Mouse (Mus musculus) midbrain, embryonic 13.5 days (tissue): Measurements from ENCODE around the gene Il4ra. TPM values are rescaled to one million over a fixed set of nuclear protein-coding genes. Genes with fewer than 3 reads are reported as not detected.

Source experiments
- ATAC-seq: fragments of 200-750 bp; cut with Nextera tagmentation; 2 replicates; pipeline ENCODE4 v1.8.0; 2017; ENCODE audit warnings: mild to moderate bottlenecking, moderate TSS enrichment, moderate library complexity
- H3K27ac ChIP-seq: fragments of 300-500 bp; sonication (generic); 2 replicates; pipeline ENCODE4 v1.5.1; 2015; ENCODE audit warnings: inconsistent platforms, mild to moderate bottlenecking, moderate library complexity
- H3K27me3 ChIP-seq: fragments of 300-500 bp; sonication (generic); 2 replicates; pipeline ENCODE4 v1.6.1; 2015; ENCODE audit warnings: mild to moderate bottlenecking, inconsistent platforms
- H3K36me3 ChIP-seq: fragments of 300-500 bp; sonication (generic); 2 replicates; pipeline ENCODE4 v1.6.1; 2015; ENCODE audit warnings: mild to moderate bottlenecking, inconsistent platforms
- H3K4me1 ChIP-seq: fragments of 300-500 bp; sonication (generic); replicated peaks from 2 replicates; pipeline ENCODE4 v1.6.1; 2015; ENCODE audit warnings: inconsistent platforms
- H3K4me2 ChIP-seq: fragments of 300-500 bp; sonication (generic); replicated peaks from 2 replicates; pipeline ENCODE4 v1.6.1; 2015; ENCODE audit warnings: moderate library complexity, mild to moderate bottlenecking, inconsistent platforms
- H3K4me3 ChIP-seq: fragments of 300-500 bp; sonication (generic); replicated peaks from 2 replicates; pipeline ENCODE4 v1.5.1; 2015; ENCODE audit warnings: mild to moderate bottlenecking, inconsistent platforms
- H3K9ac ChIP-seq: fragments of 300-500 bp; sonication (generic); replicated peaks from 2 replicates; pipeline ENCODE4 v1.6.1; 2015; ENCODE audit warnings: mild to moderate bottlenecking, inconsistent platforms
- H3K9me3 ChIP-seq: fragments of 300-500 bp; sonication (generic); 2 replicates; pipeline ENCODE4 v1.6.1; 2016; ENCODE audit warnings: mild to moderate bottlenecking, inconsistent platforms
- WGBS: fragments of 180-500 bp; shearing (Covaris S2); methylation state at CpG from one replicate; pipeline ENCODE4 v1.1.7; 2015; 5-methylcytosine and 5-hydroxymethylcytosine counted together
- polyA plus RNA-seq: library from polyadenylated mRNA; unstranded; fragments of >200 nt; fragmentation: Nextera tagmentation; extraction: Ambion mirVana; gene quantifications from 2 replicates; pipeline ENCODE4 v1.2.1, GENCODE M21; 2015

The Il4ra gene
- polyA plus RNA-seq, 1 experiment from 2014 or later, result 3.0 TPM

DNA sequence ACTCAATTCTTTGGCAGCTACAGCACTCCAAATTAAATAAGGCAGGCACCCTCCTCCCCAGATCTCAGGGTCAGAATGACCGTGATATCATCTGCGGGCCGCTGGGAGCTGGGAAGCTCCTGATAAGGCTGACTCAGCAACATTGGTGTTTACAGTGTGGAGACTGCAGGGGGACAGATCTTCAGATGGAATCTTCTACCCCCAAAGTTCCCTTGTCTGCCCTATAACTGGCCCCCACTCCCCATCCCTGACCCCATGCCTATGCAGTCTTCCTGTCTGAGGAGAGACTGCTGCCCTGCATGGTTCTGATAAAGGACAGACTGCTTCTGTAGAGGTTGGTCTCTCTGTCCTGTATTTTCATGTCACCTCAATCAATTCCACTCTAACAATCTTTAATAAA, 28.9 kb upstream of the Il4ra start:
- no peak overlapping the region for H3K27ac ChIP-seq
- H3K27me3 ChIP-seq, result no peaks in the 10 kb centered on the region
- no peak overlapping the region for H3K4me3 ChIP-seq
- H3K9me3 ChIP-seq, result no peaks in the 10 kb centered on the region
- ATAC-seq, result no peak
- H3K9ac ChIP-seq, result no peak overlapping the region
- H3K4me1 ChIP-seq, result no peaks in the 10 kb centered on the region
- WGBS, result 82% methylated on average over 3 of the region's 3 CpGs
- H3K36me3 ChIP-seq, result no peaks in the 10 kb centered on the region
- H3K4me2 ChIP-seq, result no peak overlapping the region

DNA sequence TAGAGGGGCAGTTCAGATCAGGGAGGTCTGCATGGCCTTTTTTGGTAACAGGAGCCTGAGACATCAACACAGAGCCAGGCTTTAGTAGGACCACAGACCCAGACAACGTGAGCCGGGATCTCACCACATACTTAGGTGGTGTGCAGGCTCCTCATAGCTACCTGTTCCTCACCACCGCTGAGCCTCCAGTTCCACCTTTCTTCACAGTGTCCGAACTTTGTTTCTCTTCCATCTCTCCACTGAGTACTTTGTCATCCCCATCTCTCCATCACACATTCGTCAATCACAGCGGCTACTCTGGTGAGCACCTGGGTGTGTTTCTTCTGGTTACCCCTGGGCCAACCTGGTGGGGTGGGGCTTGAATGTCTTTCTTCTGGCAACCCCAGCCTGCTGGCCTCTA, 24.7 kb upstream of the Il4ra start:
- no peaks in the 10 kb centered on the region for H3K36me3 ChIP-seq
- no peak overlapping the region for H3K9ac ChIP-seq
- H3K4me3 ChIP-seq, result no peak overlapping the region
- no peak overlapping the region for H3K4me2 ChIP-seq
- H3K9me3 ChIP-seq, result no peaks in the 10 kb centered on the region
- no peak overlapping the region for H3K27ac ChIP-seq
- no peak for ATAC-seq
- H3K27me3 ChIP-seq, result no peaks in the 10 kb centered on the region
- no peaks in the 10 kb centered on the region for H3K4me1 ChIP-seq
- WGBS, result 94% methylated on average over 6 of the region's 6 CpGs

DNA sequence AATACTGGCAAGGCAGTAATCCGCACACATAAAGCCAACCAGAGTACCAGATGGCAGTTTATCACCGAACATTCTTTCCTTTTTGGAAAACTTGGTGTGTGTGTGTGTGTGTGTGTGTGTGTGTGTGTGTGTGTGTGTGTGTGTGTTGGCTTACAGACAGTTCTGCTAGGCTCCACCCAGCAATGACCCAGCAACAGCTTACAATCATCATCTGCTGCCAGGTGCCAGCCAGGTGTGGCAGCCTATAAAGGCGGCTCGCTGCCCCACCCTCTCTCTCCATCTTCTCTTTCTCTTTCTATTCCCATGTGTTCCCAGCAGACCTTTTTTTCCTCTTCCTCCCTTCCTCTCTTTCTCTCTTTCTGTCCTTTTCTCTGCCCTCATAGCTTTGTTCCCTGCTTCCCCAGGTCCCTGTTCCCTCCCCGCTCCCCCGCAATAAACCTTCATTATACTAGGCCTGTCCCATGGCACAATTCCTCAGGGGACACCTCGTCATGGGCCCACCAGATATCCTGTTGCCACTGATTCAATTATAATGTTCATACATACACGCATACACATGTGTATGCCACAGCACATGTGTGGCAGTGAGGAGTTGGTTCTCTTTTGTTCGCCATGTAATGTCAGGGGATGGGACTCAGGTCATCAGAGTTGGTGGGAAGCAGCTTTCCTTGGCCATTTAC, 23.9 kb upstream of the Il4ra start:
- no peak overlapping the region for H3K4me3 ChIP-seq
- no peak overlapping the region for H3K27ac ChIP-seq
- H3K27me3 ChIP-seq, result no peaks in the 10 kb centered on the region
- no peaks in the 10 kb centered on the region for H3K4me1 ChIP-seq
- no peak overlapping the region for H3K9ac ChIP-seq
- no peaks in the 10 kb centered on the region for H3K36me3 ChIP-seq
- ATAC-seq, result no peak
- H3K9me3 ChIP-seq, result no peaks in the 10 kb centered on the region
- no peak overlapping the region for H3K4me2 ChIP-seq
- 90% methylated on average over 9 of the region's 9 CpGs for WGBS

DNA sequence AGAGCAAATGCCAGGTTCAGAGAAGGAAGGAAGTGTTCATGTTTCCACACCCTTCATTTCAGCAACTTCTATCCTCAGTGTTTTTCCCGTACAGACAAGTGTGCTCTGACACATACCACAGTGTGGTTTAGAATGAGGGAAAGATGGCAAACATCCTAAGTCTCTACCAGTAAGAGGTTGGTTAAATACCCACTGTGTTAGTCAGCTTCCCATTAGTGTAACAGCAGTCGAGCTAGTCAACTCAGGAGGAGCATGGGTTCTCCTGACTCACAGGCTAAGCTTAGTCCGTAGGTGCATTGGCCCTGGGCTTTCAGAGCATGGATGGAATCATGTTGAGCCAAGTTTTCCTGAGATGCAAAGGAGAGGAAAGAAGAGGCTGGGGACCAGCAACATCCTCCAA, 12.6 kb upstream of the Il4ra start:
- H3K27me3 ChIP-seq, result peaks cover 4% of the 10 kb centered on the region; the same call in 1 of the 2 replicates
- no peak overlapping the region for H3K4me3 ChIP-seq
- H3K9ac ChIP-seq, result no peak overlapping the region
- H3K36me3 ChIP-seq, result no peaks in the 10 kb centered on the region
- peaks cover 4% of the 10 kb centered on the region for H3K4me1 ChIP-seq
- no peak for ATAC-seq
- no peaks in the 10 kb centered on the region for H3K9me3 ChIP-seq
- no peak overlapping the region for H3K4me2 ChIP-seq
- no peak overlapping the region for H3K27ac ChIP-seq
- WGBS, result 91% methylated on average over 3 of the region's 3 CpGs

DNA sequence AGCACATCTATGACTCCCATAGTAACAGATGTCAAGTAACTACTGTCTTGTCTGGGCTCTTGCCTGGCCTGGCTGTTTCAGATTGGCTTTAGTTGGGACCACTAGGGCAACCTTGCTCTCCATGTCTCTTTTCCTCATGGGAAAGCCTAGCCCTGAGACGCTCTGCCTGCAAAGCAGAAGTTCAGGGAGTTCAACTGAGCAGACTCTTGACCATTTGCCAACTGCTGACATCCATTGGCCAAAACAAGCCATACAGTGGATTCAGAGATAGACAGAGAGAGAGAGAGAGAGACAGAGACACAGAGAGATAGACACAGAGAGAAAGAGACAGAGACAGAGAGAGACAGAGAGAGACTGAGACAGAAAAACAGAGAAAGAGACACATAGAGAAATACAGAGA, 10.9 kb upstream of the Il4ra start:
- Histone ChIP-seq H3K9ac (no peak overlapping the region), H3K27ac (no peak overlapping the region), H3K36me3 (no peaks in the 10 kb centered on the region), H3K9me3 (no peaks in the 10 kb centered on the region), H3K4me2 (no peak overlapping the region), H3K4me1 (peaks cover 4% of the 10 kb centered on the region), H3K27me3 (peaks cover 4% of the 10 kb centered on the region; the same call in 1 of the 2 replicates), H3K4me3 (no peak overlapping the region)
- 95% methylated on average over 1 of the region's 1 CpGs for WGBS
- no peak for ATAC-seq

DNA sequence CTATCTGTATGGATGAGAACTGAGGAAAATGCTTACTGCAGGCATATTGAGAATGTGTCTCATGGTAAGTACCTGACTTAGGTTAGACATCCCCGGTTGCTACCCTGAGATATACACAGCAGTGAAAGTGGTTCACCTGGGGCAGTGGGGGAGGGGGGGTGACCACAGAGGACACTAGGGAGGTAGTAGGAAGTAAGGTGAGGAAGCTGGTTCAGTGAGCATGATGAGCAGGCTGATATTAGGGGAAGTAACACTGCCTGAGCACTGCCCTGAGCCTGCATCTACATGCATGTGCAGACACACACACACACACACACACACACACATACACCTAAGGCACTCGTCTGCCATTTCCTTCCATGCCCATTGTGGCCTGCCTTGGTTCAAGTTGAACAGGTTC, 10.1 kb upstream of the Il4ra start:
- peaks cover 4% of the 10 kb centered on the region for H3K4me1 ChIP-seq
- no peak overlapping the region for H3K9ac ChIP-seq
- no peak overlapping the region for H3K4me3 ChIP-seq
- H3K4me2 ChIP-seq, result no peak overlapping the region
- no peaks in the 10 kb centered on the region for H3K36me3 ChIP-seq
- 79% methylated on average over 2 of the region's 2 CpGs for WGBS
- H3K27me3 ChIP-seq, result peaks cover 4% of the 10 kb centered on the region; the same call in 1 of the 2 replicates
- no peak overlapping the region for H3K27ac ChIP-seq
- no peaks in the 10 kb centered on the region for H3K9me3 ChIP-seq
- ATAC-seq, result peak; percentile 40; the same call in 1 of the 2 replicates

DNA sequence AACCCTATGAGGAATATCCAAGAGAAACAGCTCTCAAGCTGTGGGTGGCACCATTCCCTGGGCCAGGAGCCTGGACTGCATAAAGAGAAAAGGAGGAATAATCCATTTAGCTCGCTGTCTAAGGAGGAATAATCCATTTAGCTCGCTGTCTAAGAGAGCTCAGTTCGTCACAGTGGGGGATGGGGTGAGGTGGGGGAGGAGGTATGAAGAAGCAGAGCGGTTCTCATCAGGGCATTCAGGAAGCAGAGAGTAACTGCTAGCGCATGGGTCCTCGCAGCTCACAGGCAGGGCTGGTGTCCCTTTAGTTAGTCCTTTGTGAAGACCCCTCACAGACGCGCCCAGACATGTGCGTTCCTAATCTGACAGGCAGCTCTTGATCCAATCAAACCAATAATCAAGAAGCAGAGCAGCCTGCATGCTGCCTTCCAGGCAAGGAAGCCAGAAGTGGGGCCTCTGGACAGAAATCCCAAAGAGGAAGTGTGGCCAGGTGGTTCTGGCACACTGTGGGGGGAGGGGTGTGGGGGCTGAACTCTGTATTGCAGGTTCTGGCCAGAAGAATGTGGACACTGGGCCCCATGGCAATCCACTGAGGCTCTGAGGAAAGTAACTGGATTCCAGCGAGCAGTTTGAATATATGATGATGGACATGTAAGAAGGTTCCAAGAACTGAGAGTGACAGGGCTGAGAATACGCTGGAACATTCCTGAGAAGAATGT, 9.4 kb upstream of the Il4ra start:
- no peak overlapping the region for H3K4me2 ChIP-seq
- H3K9ac ChIP-seq, result no peak overlapping the region
- H3K36me3 ChIP-seq, result no peaks in the 10 kb centered on the region
- 42% methylated on average over 11 of the region's 11 CpGs for WGBS
- peak; percentile 80 for ATAC-seq
- peaks cover 4% of the 10 kb centered on the region; the same call in 1 of the 2 replicates for H3K27me3 ChIP-seq
- no peak overlapping the region for H3K4me3 ChIP-seq
- no peak overlapping the region for H3K27ac ChIP-seq
- no peaks in the 10 kb centered on the region for H3K9me3 ChIP-seq
- peaks cover 4% of the 10 kb centered on the region for H3K4me1 ChIP-seq

DNA sequence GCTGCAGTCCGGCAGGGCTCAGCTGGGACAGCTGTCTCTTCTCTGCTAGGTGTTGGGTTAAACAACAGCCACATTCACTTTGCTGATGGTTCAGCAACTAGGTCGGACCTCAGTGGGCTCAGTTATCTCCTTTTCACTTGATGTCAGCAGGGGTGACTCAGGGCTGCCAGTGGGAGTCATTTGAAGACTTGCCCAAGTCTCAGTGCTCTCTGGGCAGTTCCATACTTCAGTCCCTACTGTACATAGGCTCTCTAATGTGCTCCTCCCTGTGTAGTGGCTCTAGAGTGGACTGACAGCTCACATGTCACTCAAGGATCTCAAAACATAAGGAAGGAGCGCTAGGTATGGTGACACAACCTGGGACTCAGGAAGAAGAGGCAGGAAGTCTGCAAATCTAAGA, 8.4 kb upstream of the Il4ra start:
- no peak for ATAC-seq
- Histone ChIP-seq H3K9me3 (no peaks in the 10 kb centered on the region), H3K36me3 (no peaks in the 10 kb centered on the region), H3K4me2 (no peak overlapping the region), H3K4me3 (no peak overlapping the region), H3K27ac (no peak overlapping the region), H3K9ac (no peak overlapping the region), H3K27me3 (peaks cover 4% of the 10 kb centered on the region; the same call in 1 of the 2 replicates), H3K4me1 (peaks cover 4% of the 10 kb centered on the region)
- WGBS, result 76% methylated on average over 3 of the region's 3 CpGs

DNA sequence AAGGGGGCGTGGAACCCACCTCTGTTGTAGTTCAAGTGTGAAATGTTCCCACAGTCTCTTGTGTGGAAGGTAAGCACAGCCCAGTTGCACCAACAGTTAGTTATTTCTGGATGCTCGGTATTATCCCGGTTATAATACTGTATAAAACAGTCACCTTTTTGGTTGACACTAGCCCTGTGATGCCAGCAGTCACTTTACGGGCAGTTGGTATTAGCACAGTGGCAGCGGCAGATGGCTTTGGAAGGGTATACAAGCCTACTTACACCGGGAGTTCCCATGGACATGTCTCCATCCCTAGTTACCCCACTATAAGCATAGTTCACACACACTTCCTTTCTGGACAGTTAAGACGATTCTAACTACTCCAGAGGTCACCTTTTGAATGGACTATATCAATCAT, 6.6 kb upstream of the Il4ra start:
- H3K36me3 ChIP-seq, result no peaks in the 10 kb centered on the region
- H3K4me1 ChIP-seq, result peaks cover 4% of the 10 kb centered on the region
- H3K27me3 ChIP-seq, result peaks cover 9% of the 10 kb centered on the region; the same call in 1 of the 2 replicates
- ATAC-seq, result no peak
- WGBS, result 95% methylated on average over 7 of the region's 7 CpGs
- no peak overlapping the region for H3K9ac ChIP-seq
- no peaks in the 10 kb centered on the region for H3K9me3 ChIP-seq
- H3K4me3 ChIP-seq, result no peak overlapping the region
- no peak overlapping the region for H3K4me2 ChIP-seq
- H3K27ac ChIP-seq, result no peak overlapping the region

DNA sequence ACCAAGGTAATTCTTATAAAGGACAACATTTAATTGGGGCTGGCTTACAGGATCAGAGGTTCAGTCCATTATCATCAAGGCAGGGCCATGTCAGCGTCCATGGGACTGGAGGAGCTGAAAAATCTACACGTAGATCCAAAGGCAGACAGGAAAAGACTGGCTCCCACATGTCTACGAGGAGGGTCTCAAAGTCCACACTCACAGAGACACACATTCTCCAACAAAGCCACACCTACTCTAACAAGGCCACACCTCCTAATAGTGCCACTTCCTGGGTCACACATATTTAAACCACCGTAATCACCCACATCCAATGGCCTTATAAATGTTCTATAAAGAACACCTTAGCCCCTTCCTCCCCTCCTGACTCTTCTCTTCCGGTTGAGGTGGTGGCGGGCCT, 5.2 kb upstream of the Il4ra start:
- Histone ChIP-seq H3K36me3 (no peaks in the 10 kb centered on the region), H3K27ac (no peak overlapping the region), H3K4me1 (peaks cover 11% of the 10 kb centered on the region), H3K27me3 (peaks cover 21% of the 10 kb centered on the region), H3K9ac (no peak overlapping the region), H3K4me2 (no peak overlapping the region), H3K4me3 (no peak overlapping the region), H3K9me3 (no peaks in the 10 kb centered on the region)
- WGBS, result 78% methylated on average over 6 of the region's 6 CpGs
- ATAC-seq, result no peak

DNA sequence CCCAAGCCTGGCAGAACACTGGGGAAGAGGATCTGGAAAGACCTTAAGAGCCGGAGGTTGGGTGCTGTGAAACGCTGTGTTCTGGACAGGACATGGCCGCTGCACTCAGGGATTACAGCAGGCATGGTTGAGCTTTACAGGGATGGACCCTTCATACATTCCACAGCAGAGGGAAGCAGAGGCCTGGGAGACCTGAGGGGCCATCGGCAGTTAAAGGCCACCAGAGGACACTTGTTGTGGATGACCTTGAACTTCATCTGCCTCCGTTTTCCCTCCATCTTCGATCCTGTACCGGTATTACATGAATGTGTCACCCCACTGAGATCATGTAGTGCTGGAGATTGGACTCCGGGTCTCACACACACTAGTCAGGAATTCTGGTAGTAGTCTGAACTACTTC, 2.0 kb upstream of the Il4ra start:
- Histone ChIP-seq H3K27ac (no peak overlapping the region), H3K4me1 (peaks cover 9% of the 10 kb centered on the region), H3K4me2 (no peak overlapping the region), H3K27me3 (peaks cover 29% of the 10 kb centered on the region), H3K9me3 (no peaks in the 10 kb centered on the region), H3K4me3 (no peak overlapping the region), H3K36me3 (no peaks in the 10 kb centered on the region), H3K9ac (no peak overlapping the region)
- ATAC-seq, result no peak
- WGBS, result 73% methylated on average over 8 of the region's 8 CpGs

DNA sequence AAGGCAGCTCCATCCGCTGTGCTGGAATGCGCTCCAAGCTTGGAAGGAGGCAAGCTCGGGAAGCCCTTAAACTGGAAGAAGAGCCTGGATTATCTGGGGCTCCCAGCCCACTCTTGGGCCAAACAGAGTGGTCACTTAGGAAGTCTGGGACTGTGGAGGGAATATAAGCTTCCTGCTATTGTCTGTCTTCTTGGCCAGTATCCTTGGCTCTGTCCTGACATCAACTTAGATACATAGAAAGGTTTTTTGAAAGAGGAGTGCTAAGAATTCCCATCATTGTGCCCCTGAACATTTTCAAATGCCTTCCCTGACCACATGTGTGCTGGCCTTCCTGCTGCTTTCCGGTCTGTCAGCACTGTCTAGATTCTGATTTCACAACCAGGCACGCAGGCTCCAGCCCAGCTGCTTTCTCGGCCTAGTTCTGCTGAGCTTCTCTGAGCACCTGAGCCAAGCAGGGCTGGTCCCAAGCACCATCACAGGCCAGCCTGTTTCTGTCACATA, 989 bp upstream of the Il4ra start:
- no peaks in the 10 kb centered on the region for H3K36me3 ChIP-seq
- H3K4me3 ChIP-seq, result no peak overlapping the region
- 0 out of 2 replicates have a peak overlapping the region, but pooled peaks have one; percentile 87 for H3K4me2 ChIP-seq
- WGBS, result 88% methylated on average over 6 of the region's 6 CpGs
- H3K9ac ChIP-seq, result no peak overlapping the region
- no peaks in the 10 kb centered on the region for H3K9me3 ChIP-seq
- no peak for ATAC-seq
- peaks cover 9% of the 10 kb centered on the region for H3K4me1 ChIP-seq
- peaks cover 29% of the 10 kb centered on the region for H3K27me3 ChIP-seq
- no peak overlapping the region for H3K27ac ChIP-seq
